Mouse (Mus musculus): ENCODE results near the gene Trim2. TPM values are rescaled to one million over a fixed set of nuclear protein-coding genes. Genes with fewer than 3 reads are reported as not detected.

Gene Trim2
- polyA plus RNA-seq, 1 experiment from 2014 or later: 174 TPM

GRCm38 (mm10) chr3:84173581-84174154 lies 133.0 kb downstream of the Trim2 start, which contains the start of gene Gm6525:
Gene Gm6525 (plus strand): TSS chr3:84174104.
- Histone ChIP-seq H3K27ac (ENCODE audit: low read length) (no peak within 1 kb of the TSS), H3K9ac (ENCODE audit: low read depth, low read length) (no peak within 1 kb of the TSS), H3K4me1 (ENCODE audit: control insufficient read depth, insufficient read depth, low read length) (no peaks in the 10 kb centered on the region; the same call in 1 of the 2 replicates), H3K9me3 (replicated peaks; ENCODE audit: control insufficient read depth, low read length, poor library complexity, severe bottlenecking) (no peaks in the 10 kb centered on the region), H3K36me3 (ENCODE audit: control insufficient read depth, insufficient read depth, low read length) (peaks cover 20% of the 10 kb centered on the region), H3K4me3 (ENCODE audit: low read depth, low read length) (no peak within 1 kb of the TSS), H3K27me3 (ENCODE audit: control insufficient read depth, insufficient read depth, low read depth, low read length) (no peaks in the 10 kb centered on the region), H3K4me2 (ENCODE audit: low read length) (no peak within 1 kb of the TSS)
- no peak for ATAC-seq
- WGBS: 71% methylated on average over 11 of the region's 11 CpGs

DNA sequence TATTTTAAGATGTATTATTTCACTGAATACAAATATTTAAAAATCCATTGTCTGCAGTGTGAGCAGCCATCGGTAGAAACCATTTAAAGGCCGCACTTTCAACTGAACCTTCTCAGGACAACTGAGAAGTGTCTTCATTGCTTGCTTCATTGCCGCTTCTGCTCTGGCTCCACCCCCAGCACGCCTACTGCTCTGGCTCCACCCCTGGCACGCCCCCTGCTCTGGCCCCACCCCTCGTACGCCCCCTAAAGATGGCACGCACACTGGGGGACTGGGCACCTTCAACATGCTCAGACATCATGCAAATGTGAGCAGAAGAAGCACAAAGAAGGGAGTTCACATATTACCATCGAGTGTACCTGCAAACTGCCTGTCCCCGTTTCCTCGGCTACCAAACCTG lies 134.3 kb downstream of the Trim2 start:
- Histone ChIP-seq H3K27me3 (ENCODE audit: control insufficient read depth, insufficient read depth, low read depth, low read length) (no peaks in the 10 kb centered on the region), H3K9me3 (replicated peaks; ENCODE audit: control insufficient read depth, low read length, poor library complexity, severe bottlenecking) (no peaks in the 10 kb centered on the region), H3K36me3 (ENCODE audit: control insufficient read depth, insufficient read depth, low read length) (peaks cover 16% of the 10 kb centered on the region), H3K4me1 (ENCODE audit: control insufficient read depth, insufficient read depth, low read length) (no peaks in the 10 kb centered on the region; the same call in 1 of the 2 replicates), H3K27ac (ENCODE audit: low read length) (no peak overlapping the region), H3K4me3 (ENCODE audit: low read depth, low read length) (no peak overlapping the region), H3K4me2 (ENCODE audit: low read length) (no peak overlapping the region), H3K9ac (ENCODE audit: low read depth, low read length) (no peak overlapping the region)
- 60% methylated on average over 11 of the region's 11 CpGs for WGBS
- no peak for ATAC-seq

DNA sequence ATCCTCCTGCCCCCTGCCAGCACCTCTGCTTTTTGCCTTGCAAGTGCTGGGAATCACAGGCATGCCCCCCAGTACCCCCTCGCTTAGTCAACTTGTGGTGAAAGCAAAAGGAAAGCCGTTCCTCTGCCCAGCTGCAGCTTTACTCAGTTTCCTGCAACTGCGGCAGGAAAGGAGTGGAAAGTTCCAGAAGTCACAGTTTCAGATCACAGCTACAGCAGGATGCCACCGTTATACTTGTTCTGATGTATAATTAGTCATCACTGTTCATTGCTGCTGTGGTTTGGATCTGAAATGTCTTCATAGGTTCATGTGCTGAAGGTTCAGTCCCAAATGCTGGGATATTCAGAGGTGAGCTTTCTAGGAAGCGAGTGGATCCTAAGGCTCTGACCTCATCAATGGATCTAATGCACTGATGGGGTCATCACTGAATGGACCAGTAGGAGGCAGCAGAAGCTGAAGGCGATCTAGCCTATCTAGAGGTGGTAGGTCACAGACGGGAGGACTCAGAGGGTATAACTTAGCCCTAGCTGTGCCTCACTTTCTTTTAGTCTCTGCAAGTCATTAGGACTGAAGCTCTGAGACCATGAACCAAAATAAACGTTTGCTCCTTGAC lies 137.2 kb downstream of the Trim2 start:
- Histone ChIP-seq H3K4me2 (ENCODE audit: low read length) (no peak overlapping the region), H3K9ac (ENCODE audit: low read depth, low read length) (no peak overlapping the region), H3K4me3 (ENCODE audit: low read depth, low read length) (no peak overlapping the region), H3K27ac (ENCODE audit: low read length) (no peak overlapping the region), H3K36me3 (ENCODE audit: control insufficient read depth, insufficient read depth, low read length) (peaks cover 25% of the 10 kb centered on the region), H3K9me3 (replicated peaks; ENCODE audit: control insufficient read depth, low read length, poor library complexity, severe bottlenecking) (no peaks in the 10 kb centered on the region), H3K27me3 (ENCODE audit: control insufficient read depth, insufficient read depth, low read depth, low read length) (no peaks in the 10 kb centered on the region), H3K4me1 (ENCODE audit: control insufficient read depth, insufficient read depth, low read length) (no peaks in the 10 kb centered on the region; the same call in 1 of the 2 replicates)
- 73% methylated on average over 8 of the region's 8 CpGs for WGBS
- ATAC-seq: no peak

GRCm38 (mm10) chr3:84168943-84169342 lies 137.7 kb downstream of the Trim2 start:
- whole genome bisulfite sequencing: 82% methylated on average over 6 of the region's 6 CpGs
- Histone ChIP-seq H3K4me1 (ENCODE audit: control insufficient read depth, insufficient read depth, low read length) (no peaks in the 10 kb centered on the region; the same call in 1 of the 2 replicates), H3K9me3 (replicated peaks; ENCODE audit: control insufficient read depth, low read length, poor library complexity, severe bottlenecking) (no peaks in the 10 kb centered on the region), H3K27me3 (ENCODE audit: control insufficient read depth, insufficient read depth, low read depth, low read length) (no peaks in the 10 kb centered on the region), H3K4me3 (ENCODE audit: low read depth, low read length) (no peak overlapping the region), H3K27ac (ENCODE audit: low read length) (no peak overlapping the region), H3K4me2 (ENCODE audit: low read length) (no peak overlapping the region), H3K9ac (ENCODE audit: low read depth, low read length) (no peak overlapping the region), H3K36me3 (ENCODE audit: control insufficient read depth, insufficient read depth, low read length) (peaks cover 30% of the 10 kb centered on the region)
- ATAC-seq: no peak

GRCm38 (mm10) chr3:84166073-84166472 lies 140.6 kb downstream of the Trim2 start:
- H3K27me3 ChIP-seq (ENCODE audit: control insufficient read depth, insufficient read depth, low read depth, low read length): no peaks in the 10 kb centered on the region
- H3K4me3 ChIP-seq (ENCODE audit: low read depth, low read length): no peak overlapping the region
- ATAC-seq: no peak
- 93% methylated on average over 5 of the region's 5 CpGs for WGBS
- peaks cover 28% of the 10 kb centered on the region for H3K36me3 ChIP-seq (ENCODE audit: control insufficient read depth, insufficient read depth, low read length)
- no peak overlapping the region for H3K9ac ChIP-seq (ENCODE audit: low read depth, low read length)
- no peaks in the 10 kb centered on the region for H3K9me3 ChIP-seq (replicated peaks; ENCODE audit: control insufficient read depth, low read length, poor library complexity, severe bottlenecking)
- H3K4me2 ChIP-seq (ENCODE audit: low read length): no peak overlapping the region
- no peaks in the 10 kb centered on the region for H3K4me1 ChIP-seq (ENCODE audit: control insufficient read depth, insufficient read depth, low read length)
- no peak overlapping the region for H3K27ac ChIP-seq (ENCODE audit: low read length)

GRCm38 (mm10) chr3:84165391-84165790 lies 141.3 kb downstream of the Trim2 start:
- Histone ChIP-seq H3K9ac (ENCODE audit: low read depth, low read length) (no peak overlapping the region), H3K4me2 (ENCODE audit: low read length) (no peak overlapping the region), H3K27ac (ENCODE audit: low read length) (no peak overlapping the region), H3K9me3 (replicated peaks; ENCODE audit: control insufficient read depth, low read length, poor library complexity, severe bottlenecking) (no peaks in the 10 kb centered on the region), H3K27me3 (ENCODE audit: control insufficient read depth, insufficient read depth, low read depth, low read length) (no peaks in the 10 kb centered on the region), H3K36me3 (ENCODE audit: control insufficient read depth, insufficient read depth, low read length) (peaks cover 23% of the 10 kb centered on the region), H3K4me1 (ENCODE audit: control insufficient read depth, insufficient read depth, low read length) (no peaks in the 10 kb centered on the region), H3K4me3 (ENCODE audit: low read depth, low read length) (no peak overlapping the region)
- WGBS: 98% methylated on average over 3 of the region's 3 CpGs
- no peak for ATAC-seq

DNA sequence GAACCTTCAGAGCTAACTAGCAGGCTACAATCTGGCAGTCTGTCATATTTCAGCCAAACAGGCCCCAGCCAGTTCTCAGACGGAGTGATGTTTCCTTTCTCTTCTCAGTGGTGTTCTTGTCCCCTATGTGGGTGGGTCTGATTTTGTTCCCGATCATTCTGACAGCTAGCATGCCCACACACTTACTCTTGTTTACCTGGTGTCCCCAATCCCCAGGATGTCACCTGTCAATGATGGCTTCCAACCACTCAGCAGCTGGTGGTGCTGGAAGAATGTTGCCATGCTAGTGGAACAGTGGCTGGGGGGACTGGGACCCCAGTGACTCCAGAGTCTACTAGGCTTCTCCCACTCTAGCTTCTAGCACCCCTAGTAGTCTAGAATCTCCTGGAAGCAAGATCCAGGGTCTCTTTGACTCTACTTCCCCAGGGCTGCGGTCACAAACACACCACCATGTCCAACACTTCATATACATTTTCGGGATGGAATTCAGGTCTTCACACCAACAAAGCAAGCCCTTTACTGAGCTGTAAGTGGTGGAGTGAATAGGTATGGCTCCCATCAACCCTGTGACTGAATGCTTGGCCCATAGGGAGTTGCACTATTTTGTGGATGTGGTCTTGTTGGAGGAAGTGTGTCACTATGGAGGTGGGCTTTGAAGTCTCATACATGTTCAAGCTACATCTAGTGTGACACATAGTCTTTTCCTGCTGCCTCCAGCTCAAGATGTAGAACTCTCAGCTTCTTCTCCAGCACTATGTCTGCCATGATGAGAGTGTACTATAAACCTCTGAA lies 148.9 kb downstream of the Trim2 start:
- H3K27me3 ChIP-seq (ENCODE audit: control insufficient read depth, insufficient read depth, low read depth, low read length): no peaks in the 10 kb centered on the region
- no peak overlapping the region for H3K9ac ChIP-seq (ENCODE audit: low read depth, low read length)
- peaks cover 9% of the 10 kb centered on the region for H3K36me3 ChIP-seq (ENCODE audit: control insufficient read depth, insufficient read depth, low read length)
- no peaks in the 10 kb centered on the region for H3K9me3 ChIP-seq (replicated peaks; ENCODE audit: control insufficient read depth, low read length, poor library complexity, severe bottlenecking)
- 93% methylated on average over 4 of the region's 4 CpGs for whole genome bisulfite sequencing
- no peak overlapping the region for H3K4me3 ChIP-seq (ENCODE audit: low read depth, low read length)
- H3K27ac ChIP-seq (ENCODE audit: low read length): no peak overlapping the region
- H3K4me1 ChIP-seq (ENCODE audit: control insufficient read depth, insufficient read depth, low read length): 0 out of 2 replicates have a peak, but pooled peaks cover 2% of the 10 kb centered on the region
- H3K4me2 ChIP-seq (ENCODE audit: low read length): no peak overlapping the region
- ATAC-seq: no peak

GRCm38 (mm10) chr3:84157011-84157410 lies 149.7 kb downstream of the Trim2 start:
- Histone ChIP-seq H3K4me1 (ENCODE audit: control insufficient read depth, insufficient read depth, low read length) (0 out of 2 replicates have a peak, but pooled peaks cover 2% of the 10 kb centered on the region), H3K4me2 (ENCODE audit: low read length) (no peak overlapping the region), H3K27me3 (ENCODE audit: control insufficient read depth, insufficient read depth, low read depth, low read length) (no peaks in the 10 kb centered on the region), H3K36me3 (ENCODE audit: control insufficient read depth, insufficient read depth, low read length) (peaks cover 8% of the 10 kb centered on the region), H3K9ac (ENCODE audit: low read depth, low read length) (no peak overlapping the region), H3K9me3 (replicated peaks; ENCODE audit: control insufficient read depth, low read length, poor library complexity, severe bottlenecking) (no peaks in the 10 kb centered on the region), H3K4me3 (ENCODE audit: low read depth, low read length) (no peak overlapping the region), H3K27ac (ENCODE audit: low read length) (no peak overlapping the region)
- 28% methylated on average over 4 of the region's 4 CpGs for WGBS
- no peak for ATAC-seq

- Histone ChIP-seq H3K27ac (ENCODE audit: low read length) (no peak overlapping the region), H3K9ac (ENCODE audit: low read depth, low read length) (no peak overlapping the region), H3K4me3 (ENCODE audit: low read depth, low read length) (peak overlapping the region; percentile 56), H3K27me3 (ENCODE audit: control insufficient read depth, insufficient read depth, low read depth, low read length) (no peaks in the 10 kb centered on the region), H3K9me3 (replicated peaks; ENCODE audit: control insufficient read depth, low read length, poor library complexity, severe bottlenecking) (no peaks in the 10 kb centered on the region), H3K4me2 (ENCODE audit: low read length) (peak overlapping the region; percentile 98), H3K36me3 (ENCODE audit: control insufficient read depth, insufficient read depth, low read length) (peaks cover 8% of the 10 kb centered on the region), H3K4me1 (ENCODE audit: control insufficient read depth, insufficient read depth, low read length) (0 out of 2 replicates have a peak, but pooled peaks cover 2% of the 10 kb centered on the region)
- 45% methylated on average over 6 of the region's 6 CpGs for WGBS
- ATAC-seq: no peak
Measured at GRCm38 (mm10) chr3:84156105-84156504, 150.6 kb downstream of the Trim2 start.

Data from midbrain, embryonic 16.5 days (tissue).